ENCODE assay signal across 9 mouse cellular contexts in genomic region chrX:73921285-73921822, GRCm38 (mm10). TPM values are rescaled to one million over a fixed set of nuclear protein-coding genes. Genes with fewer than 3 reads are reported as not detected.
DNase-seq lines count a peak whose midpoint lies in the region; ATAC-seq and TF ChIP-seq lines count a peak whose summit lies in the region.
"Had no signal": no experiment of that assay in that cellular context is flagged by ENCODE, and none has a peak within 500 bp of the region (broad histone marks: within the 10 kb centered on the region; RNA-seq: fewer than 3 reads in every experiment).

No protein-coding gene starts in this region.

- TF ChIP-seq POLR2A in ES-Bruce4 (IDR thresholded peaks at IDR 0.05; ENCODE audit: insufficient read depth, low read length) = no peak
- no peak for TF ChIP-seq POLR2A in limb, embryonic 14.5 days (IDR thresholded peaks at IDR 0.05; ENCODE audit: borderline replicate concordance, extremely low read depth, insufficient read depth, insufficient read length)

- peak; percentile 17; the same call in 1 of the 2 replicates for ATAC-seq in heart, embryonic 12.5 days (ENCODE audit: insufficient number of reproducible peaks, low FRiP score)
- peak; percentile 16; the same call in 1 of the 2 replicates for ATAC-seq in limb, embryonic 14.5 days (ENCODE audit: low FRiP score, low read depth)
- peak; percentile 39; the same call in 1 of the 2 replicates for ATAC-seq in stomach, embryonic 14.5 days (ENCODE audit: insufficient number of reproducible peaks, insufficient read depth, low FRiP score, low read depth)

- no peak for TF ChIP-seq CTCF in ES-Bruce4 (IDR thresholded peaks at IDR 0.05; ENCODE audit: low read depth, low read length)

- TF ChIP-seq EP300 in ES-Bruce4 (IDR thresholded peaks at IDR 0.05; ENCODE audit: insufficient read depth, low read depth, low read length) = no peak

- H3K9me3 ChIP-seq in heart, embryonic 12.5 days (replicated peaks) = no peaks in the 10 kb centered on the region
- no peaks in the 10 kb centered on the region for H3K9me3 ChIP-seq in ES-Bruce4 (replicated peaks; ENCODE audit: control insufficient read depth, insufficient read depth, low read length, poor library complexity, severe bottlenecking)
- H3K9me3 ChIP-seq in forebrain, embryonic 10.5 days = no peaks in the 10 kb centered on the region
- no peaks in the 10 kb centered on the region for H3K9me3 ChIP-seq in limb, embryonic 14.5 days (ENCODE audit: control insufficient read depth, low read length)
- H3K9me3 ChIP-seq in stomach, embryonic 14.5 days (ENCODE audit: control insufficient read depth, low read depth, low read length) = no peaks in the 10 kb centered on the region

- H3K4me3 ChIP-seq in heart, embryonic 12.5 days = peak overlapping the region; percentile 63
- peak overlapping the region; percentile 92 for H3K4me3 ChIP-seq in ES-Bruce4 (ENCODE audit: low read depth, low read length)
- H3K4me3 ChIP-seq in forebrain, embryonic 10.5 days = peak overlapping the region; percentile 67
- H3K4me3 ChIP-seq in limb, embryonic 14.5 days (replicated peaks; ENCODE audit: low read length) = peak overlapping the region; percentile 52
- H3K4me3 ChIP-seq in stomach, embryonic 14.5 days (ENCODE audit: low read depth, low read length) = peak overlapping the region; percentile 51

- peaks cover 34% of the 10 kb centered on the region for H3K36me3 ChIP-seq in heart, embryonic 12.5 days
- H3K36me3 ChIP-seq in ES-Bruce4 (ENCODE audit: control insufficient read depth, insufficient read depth, low read length, poor library complexity, severe bottlenecking) = peaks cover 15% of the 10 kb centered on the region; the same call in 1 of the 2 replicates
- peaks cover 37% of the 10 kb centered on the region for H3K36me3 ChIP-seq in forebrain, embryonic 10.5 days (replicated peaks)
- peaks cover 21% of the 10 kb centered on the region for H3K36me3 ChIP-seq in limb, embryonic 14.5 days (ENCODE audit: control insufficient read depth, insufficient read depth, low read length)
- H3K36me3 ChIP-seq in stomach, embryonic 14.5 days (ENCODE audit: control insufficient read depth, insufficient read depth, low read length) = peaks cover 6% of the 10 kb centered on the region; the same call in 1 of the 2 replicates

- no peak for DNase-seq in heart, postnatal 10 days
- DNase-seq in forebrain, embryonic 10.5 days (ENCODE audit: extremely low spot score, low spot score) = no peak
- no peak for DNase-seq in limb, embryonic 14.5 days (ENCODE audit: low spot score)
- DNase-seq in cerebellum, adult 11-12 months = no peak
- DNase-seq in layer of hippocampus, adult 8-10 months (ENCODE audit: low spot score in 2 of 2) = no peak

- peak overlapping the region; percentile 78 for H3K9ac ChIP-seq in heart, embryonic 12.5 days
- H3K9ac ChIP-seq in ES-Bruce4 (ENCODE audit: low read depth, poor library complexity, severe bottlenecking) = peak overlapping the region; percentile 68
- H3K9ac ChIP-seq in limb, embryonic 14.5 days (ENCODE audit: low read depth, low read length, severe bottlenecking) = peak overlapping the region; percentile 63
- H3K9ac ChIP-seq in stomach, embryonic 14.5 days (replicated peaks; ENCODE audit: low read depth, low read length) = peak overlapping the region; percentile 43

- 15% methylated on average over 34 of the region's 34 CpGs for WGBS in heart, embryonic 12.5 days
- 20% methylated on average over 34 of the region's 34 CpGs for WGBS in forebrain, embryonic 10.5 days
- 20% methylated on average over 34 of the region's 34 CpGs for WGBS in limb, embryonic 14.5 days
- WGBS in stomach, embryonic 14.5 days = 23% methylated on average over 34 of the region's 34 CpGs

- H3K27ac ChIP-seq in heart, embryonic 12.5 days (ENCODE audit: poor library complexity, severe bottlenecking) = peak overlapping the region; percentile 84
- H3K27ac ChIP-seq in ES-Bruce4 (ENCODE audit: insufficient read depth, low read length) = peak overlapping the region; percentile 33; the same call in 1 of the 2 replicates
- H3K27ac ChIP-seq in forebrain, embryonic 10.5 days = peak overlapping the region; percentile 89
- 0 out of 2 replicates have a peak overlapping the region, but pooled peaks have one; percentile 26 for H3K27ac ChIP-seq in limb, embryonic 14.5 days (replicated peaks; ENCODE audit: low read depth, low read length)
- H3K27ac ChIP-seq in stomach, embryonic 14.5 days (ENCODE audit: low read length) = peak overlapping the region; percentile 58; the same call in 1 of the 2 replicates

- intact Hi-C loops in heart, postnatal 10 days (cut with DNase I) = loop anchor here (5.0 kb wide), 1 partner anchor 134 kb away; the partner anchor contains the start of genes Idh3g and Ssr4

- peak overlapping the region; percentile 76 for H3K4me2 ChIP-seq in heart, embryonic 12.5 days
- H3K4me2 ChIP-seq in limb, embryonic 14.5 days (replicated peaks; ENCODE audit: low read depth, low read length, severe bottlenecking) = peak overlapping the region; percentile 53
- peak overlapping the region; percentile 57 for H3K4me2 ChIP-seq in stomach, embryonic 14.5 days (replicated peaks; ENCODE audit: low read depth, low read length)

- H3K4me1 ChIP-seq in heart, embryonic 12.5 days (replicated peaks) = no peaks in the 10 kb centered on the region
- H3K4me1 ChIP-seq in ES-Bruce4 (ENCODE audit: control insufficient read depth, insufficient read depth, low read length) = no peaks in the 10 kb centered on the region
- H3K4me1 ChIP-seq in forebrain, embryonic 10.5 days = peaks cover 8% of the 10 kb centered on the region
- H3K4me1 ChIP-seq in limb, embryonic 14.5 days (ENCODE audit: control insufficient read depth, insufficient read depth, low read length) = no peaks in the 10 kb centered on the region
- H3K4me1 ChIP-seq in stomach, embryonic 14.5 days (ENCODE audit: control insufficient read depth, insufficient read depth, low read length) = no peaks in the 10 kb centered on the region

- no peaks in the 10 kb centered on the region for H3K27me3 ChIP-seq in heart, embryonic 12.5 days (replicated peaks)
- no peaks in the 10 kb centered on the region for H3K27me3 ChIP-seq in ES-Bruce4 (ENCODE audit: control insufficient read depth, insufficient read depth, low read length, poor library complexity, severe bottlenecking)
- H3K27me3 ChIP-seq in forebrain, embryonic 10.5 days (ENCODE audit: poor library complexity, severe bottlenecking) = no peaks in the 10 kb centered on the region
- H3K27me3 ChIP-seq in limb, embryonic 14.5 days (ENCODE audit: control insufficient read depth, insufficient read depth, low read length) = no peaks in the 10 kb centered on the region
- no peaks in the 10 kb centered on the region for H3K27me3 ChIP-seq in stomach, embryonic 14.5 days (ENCODE audit: control insufficient read depth, insufficient read depth, low read length)

RNA-seq across cellular contexts. Expression of gene Arhgap4, which starts 0.3 kb away (rescaled TPM):
- 1.4 and 1.9 TPM in 2 replicates for polyA plus RNA-seq in heart, embryonic 12.5 days (2016; fragmentation: Nextera tagmentation; extraction: Ambion mirVana)
- total RNA-seq in heart, postnatal 10 days (2021) = 1 to 10 TPM; 1.8 to 2.5 TPM
- polyA plus RNA-seq in ES-Bruce4 (2011; ENCODE audit: insufficient read depth, insufficient read length, low read depth, missing spikeins) = 3.5 and 4.7 TPM in 2 replicates
- 2.0 and 3.2 TPM in 2 replicates for polyA plus RNA-seq in forebrain, embryonic 10.5 days (2016; fragmentation: Nextera tagmentation; extraction: Ambion mirVana)
- polyA plus RNA-seq in limb, embryonic 14.5 days (2012; rRNA removed) = 8.8 and 9.3 TPM in 2 replicates
- 2.7 and 3.7 TPM in 2 replicates for polyA plus RNA-seq in limb, embryonic 14.5 days (2014; fragmentation: Nextera tagmentation; extraction: Ambion mirVana)
- polyA plus RNA-seq in stomach, embryonic 14.5 days (2014; fragmentation: Nextera tagmentation; extraction: Ambion mirVana) = 3.0 and 3.2 TPM in 2 replicates
- 1 to 10 TPM; 4.9 to 8.0 (median 6.0) TPM for total RNA-seq in layer of hippocampus, adult 8-10 months (2022)

RNA-seq across cellular contexts. Expression of gene Naa10, which starts 0.4 kb away (rescaled TPM):
- 77.6 and 87.2 TPM in 2 replicates for polyA plus RNA-seq in heart, embryonic 12.5 days (2016; fragmentation: Nextera tagmentation; extraction: Ambion mirVana)
- total RNA-seq in heart, postnatal 10 days (2021) = 10 to 100 TPM; 60.1 to 69.0 TPM
- 77.1 and 87.9 TPM in 2 replicates for polyA plus RNA-seq in ES-Bruce4 (2011; ENCODE audit: insufficient read depth, insufficient read length, low read depth, missing spikeins)
- polyA plus RNA-seq in forebrain, embryonic 10.5 days (2016; fragmentation: Nextera tagmentation; extraction: Ambion mirVana) = 171 and 175 TPM in 2 replicates
- polyA plus RNA-seq in limb, embryonic 14.5 days (2012; rRNA removed) = 114 and 128 TPM in 2 replicates
- 112 and 117 TPM in 2 replicates for polyA plus RNA-seq in limb, embryonic 14.5 days (2014; fragmentation: Nextera tagmentation; extraction: Ambion mirVana)
- 126 and 137 TPM in 2 replicates for polyA plus RNA-seq in stomach, embryonic 14.5 days (2014; fragmentation: Nextera tagmentation; extraction: Ambion mirVana)
- 10 to 100 TPM; 64.7 to 73.9 (median 67.1) TPM for total RNA-seq in layer of hippocampus, adult 8-10 months (2022)

RNA-seq across cellular contexts. Expression of gene Renbp, which starts 9.3 kb away (rescaled TPM):
- 50.2 and 50.8 TPM in 2 replicates for polyA plus RNA-seq in heart, embryonic 12.5 days (2016; fragmentation: Nextera tagmentation; extraction: Ambion mirVana)
- total RNA-seq in heart, postnatal 10 days (2021) = 10 to 100 TPM; 14.2 to 14.9 TPM
- 79.7 and 84.6 TPM in 2 replicates for polyA plus RNA-seq in ES-Bruce4 (2011; ENCODE audit: insufficient read depth, insufficient read length, low read depth, missing spikeins)
- polyA plus RNA-seq in forebrain, embryonic 10.5 days (2016; fragmentation: Nextera tagmentation; extraction: Ambion mirVana) = 17.3 and 18.7 TPM in 2 replicates
- polyA plus RNA-seq in limb, embryonic 14.5 days (2012; rRNA removed) = 29.6 and 33.7 TPM in 2 replicates
- 34.0 and 39.3 TPM in 2 replicates for polyA plus RNA-seq in limb, embryonic 14.5 days (2014; fragmentation: Nextera tagmentation; extraction: Ambion mirVana)
- 38.6 and 43.9 TPM in 2 replicates for polyA plus RNA-seq in stomach, embryonic 14.5 days (2014; fragmentation: Nextera tagmentation; extraction: Ambion mirVana)
- total RNA-seq in layer of hippocampus, adult 8-10 months (2022) = 10 to 100 TPM in 3 of 4 experiments, 1 to 10 TPM in 1; 4.9 to 20.0 (median 14.7) TPM

RNA-seq across cellular contexts. Expression of gene L1cam, which starts 25.4 kb away (rescaled TPM):
- polyA plus RNA-seq in heart, embryonic 12.5 days (2016; fragmentation: Nextera tagmentation; extraction: Ambion mirVana) = 0.58 and 0.73 TPM in 2 replicates
- total RNA-seq in heart, postnatal 10 days (2021) = 1 to 10 TPM; 1.5 to 1.6 TPM
- 3.4 and 4.5 TPM in 2 replicates for polyA plus RNA-seq in ES-Bruce4 (2011; ENCODE audit: insufficient read depth, insufficient read length, low read depth, missing spikeins)
- polyA plus RNA-seq in forebrain, embryonic 10.5 days (2016; fragmentation: Nextera tagmentation; extraction: Ambion mirVana) = 3.0 and 5.0 TPM in 2 replicates
- polyA plus RNA-seq in limb, embryonic 14.5 days (2012; rRNA removed) = 7.8 and 8.6 TPM in 2 replicates
- polyA plus RNA-seq in limb, embryonic 14.5 days (2014; fragmentation: Nextera tagmentation; extraction: Ambion mirVana) = 2.9 and 4.6 TPM in 2 replicates
- polyA plus RNA-seq in stomach, embryonic 14.5 days (2014; fragmentation: Nextera tagmentation; extraction: Ambion mirVana) = 12.1 and 13.5 TPM in 2 replicates
- 100 to 1,000 TPM; 117 to 151 (median 128) TPM for total RNA-seq in layer of hippocampus, adult 8-10 months (2022)

RNA-seq across cellular contexts. Expression of gene Avpr2, which starts 29.5 kb away (rescaled TPM):
- polyA plus RNA-seq in heart, embryonic 12.5 days (2016; fragmentation: Nextera tagmentation; extraction: Ambion mirVana) = not detected in 2 replicates
- not detected for total RNA-seq in heart, postnatal 10 days (2021)
- polyA plus RNA-seq in ES-Bruce4 (2011; ENCODE audit: insufficient read depth, insufficient read length, low read depth, missing spikeins) = not detected in 2 replicates
- 0.16 TPM in 1 of 2 replicates, not detected in the other for polyA plus RNA-seq in forebrain, embryonic 10.5 days (2016; fragmentation: Nextera tagmentation; extraction: Ambion mirVana)
- 0.03 TPM in 1 of 2 replicates, not detected in the other for polyA plus RNA-seq in limb, embryonic 14.5 days (2012; rRNA removed)
- polyA plus RNA-seq in limb, embryonic 14.5 days (2014; fragmentation: Nextera tagmentation; extraction: Ambion mirVana) = 0.10 TPM in 1 of 2 replicates, not detected in the other
- not detected in 2 replicates for polyA plus RNA-seq in stomach, embryonic 14.5 days (2014; fragmentation: Nextera tagmentation; extraction: Ambion mirVana)
- total RNA-seq in layer of hippocampus, adult 8-10 months (2022) = not detected
- total RNA-seq: layer of hippocampus, postnatal 10 days had no signal

Comparison
In these comparisons a context has a peak if more than half of its experiments do, and no peak if none do; other contexts are left out.
1. H3K27ac ChIP-seq: peak in every context shown above with its lines; median percentile 89 in forebrain, embryonic 10.5 days; 84 in heart, embryonic 12.5 days; 58 in stomach, embryonic 14.5 days; 33 in ES-Bruce4; 26 in limb, embryonic 14.5 days.